8 mouse cellular contexts compared by ENCODE assay signal in genomic region chr2:27540515-27540836, GRCm38 (mm10). TPM values are rescaled to one million over a fixed set of nuclear protein-coding genes. Genes with fewer than 3 reads are reported as not detected.
DNase-seq lines count a peak whose midpoint lies in the region; ATAC-seq and TF ChIP-seq lines count a peak whose summit lies in the region.

No protein-coding gene starts in this region.

- H3K9me3 ChIP-seq in CH12.LX (replicated peaks; ENCODE audit: low read length): no peaks in the 10 kb centered on the region
- no peaks in the 10 kb centered on the region for H3K9me3 ChIP-seq in forebrain, embryonic 16.5 days (ENCODE audit: control insufficient read depth, low read length)
- no peaks in the 10 kb centered on the region for H3K9me3 ChIP-seq in liver, postnatal 0 days (ENCODE audit: low read length)

- no peaks in the 10 kb centered on the region for H3K79me2 ChIP-seq in heart, adult 2 months (replicated peaks; ENCODE audit: control insufficient read depth, insufficient read depth, low read length)
- no peaks in the 10 kb centered on the region for H3K79me2 ChIP-seq in CH12.LX (replicated peaks; ENCODE audit: control insufficient read depth, extremely low read depth, insufficient read depth, poor library complexity, severe bottlenecking)

- TF ChIP-seq CTCF in heart, adult 2 months (IDR thresholded peaks at IDR 0.05): no peak
- TF ChIP-seq CTCF in CH12.LX (conservative IDR thresholded peaks at IDR 0.05 in 1 of 2, IDR thresholded peaks at IDR 0.05 in 1 of 2; ENCODE audit: low read depth in 2 of 2, low read length in 2 of 2): no peak
- TF ChIP-seq CTCF in liver, postnatal 0 days (IDR thresholded peaks at IDR 0.05; ENCODE audit: low read depth): no peak

- in situ Hi-C loops in CH12.LX (cut with MboI; ENCODE audit: low pct_ligation_motif_present, low pct_unique_long_range_greater_than_20kb, low sequenced_read_pairs): no loop called here

- H3K27me3 ChIP-seq in heart, adult 2 months (ENCODE audit: control insufficient read depth, insufficient read depth, low read length): no peaks in the 10 kb centered on the region
- H3K27me3 ChIP-seq in CH12.LX (replicated peaks): no peaks in the 10 kb centered on the region
- H3K27me3 ChIP-seq in forebrain, embryonic 16.5 days (replicated peaks; ENCODE audit: control insufficient read depth, insufficient read depth, low read length): no peaks in the 10 kb centered on the region
- H3K27me3 ChIP-seq in liver, postnatal 0 days (ENCODE audit: insufficient read depth, low read length): no peaks in the 10 kb centered on the region

- no peak for TF ChIP-seq EP300 in heart, adult 2 months (IDR thresholded peaks at IDR 0.05; ENCODE audit: insufficient read depth, low read depth, low read length)
- TF ChIP-seq EP300 in CH12.LX (IDR thresholded peaks at IDR 0.05; ENCODE audit: low read length): no peak
- TF ChIP-seq EP300 in liver, postnatal 0 days (IDR thresholded peaks at IDR 0.05; ENCODE audit: low read depth): no peak

- 22% methylated on average over 10 of the region's 10 CpGs for WGBS in heart, adult 2 months
- WGBS in forebrain, embryonic 16.5 days: 25% methylated on average over 10 of the region's 10 CpGs
- WGBS in liver, postnatal 0 days (ENCODE audit: insufficient replicate concordance): 18% methylated on average over 10 of the region's 10 CpGs

- TF ChIP-seq RAD21 in CH12.LX (IDR thresholded peaks at IDR 0.05; ENCODE audit: low read depth, low read length): no peak

- peak overlapping the region; percentile 73 for H3K4me2 ChIP-seq in CH12.LX (ENCODE audit: insufficient read depth, low read depth, poor library complexity, severe bottlenecking)
- peak overlapping the region; percentile 83 for H3K4me2 ChIP-seq in forebrain, embryonic 16.5 days (ENCODE audit: low read length)
- H3K4me2 ChIP-seq in liver, postnatal 0 days (ENCODE audit: low read depth, low read length): peak overlapping the region; percentile 65

- peaks cover 3% of the 10 kb centered on the region; the same call in 1 of the 2 replicates for H3K4me1 ChIP-seq in heart, adult 2 months (ENCODE audit: control insufficient read depth, insufficient read depth, low read length)
- peaks cover 5 to 16% of the 10 kb centered on the region in 2 experiments; a peak in 3 of 4 replicates for H3K4me1 ChIP-seq in CH12.LX (ENCODE audit: control insufficient read depth in 1 of 2, insufficient read depth in 2 of 2)
- H3K4me1 ChIP-seq in forebrain, embryonic 16.5 days (replicated peaks; ENCODE audit: control insufficient read depth, insufficient read depth, low read length): peaks cover 15% of the 10 kb centered on the region
- H3K4me1 ChIP-seq in liver, postnatal 0 days (ENCODE audit: insufficient read depth): peaks cover 12% of the 10 kb centered on the region

- no peaks in the 10 kb centered on the region for H3K36me3 ChIP-seq in heart, adult 2 months (ENCODE audit: control insufficient read depth, insufficient read depth, low read length)
- H3K36me3 ChIP-seq in CH12.LX (replicated peaks in 1 of 2; ENCODE audit: control insufficient read depth in 1 of 2, insufficient read depth in 1 of 2, low read length in 1 of 2): peaks cover 5 to 24% of the 10 kb centered on the region in 2 experiments
- peaks cover 8% of the 10 kb centered on the region for H3K36me3 ChIP-seq in forebrain, embryonic 16.5 days (ENCODE audit: control insufficient read depth, insufficient read depth)
- peaks cover 7% of the 10 kb centered on the region for H3K36me3 ChIP-seq in liver, postnatal 0 days (replicated peaks; ENCODE audit: insufficient read depth, low read length)

- H3K27ac ChIP-seq in heart, adult 2 months: peak overlapping the region; percentile 98
- peak overlapping the region; percentile 50 for H3K27ac ChIP-seq in CH12.LX (ENCODE audit: insufficient read depth, low read depth)
- H3K27ac ChIP-seq in forebrain, embryonic 16.5 days (ENCODE audit: low read length): peak overlapping the region; percentile 93
- H3K27ac ChIP-seq in liver, postnatal 0 days (ENCODE audit: low read depth): peak overlapping the region; percentile 81

- dilution Hi-C loops in CH12.LX (cut with MboI; ENCODE audit: extremely low pct_ligation_motif_present, extremely low pct_unique_long_range_greater_than_20kb, low sequenced_read_pairs): no loop called here

- peak overlapping the region; percentile 52 for H3K9ac ChIP-seq in heart, adult 2 months (ENCODE audit: low read depth, low read length)
- peak overlapping the region; percentile 72 for H3K9ac ChIP-seq in CH12.LX (ENCODE audit: insufficient read depth, low read depth)
- H3K9ac ChIP-seq in forebrain, embryonic 16.5 days (replicated peaks; ENCODE audit: low read depth, low read length): peak overlapping the region; percentile 66
- H3K9ac ChIP-seq in liver, postnatal 0 days (replicated peaks): peak overlapping the region; percentile 51

- intact Hi-C loops in heart, adult 2 months (cut with DNase I): no loop called here

- peak; percentile 12 for ATAC-seq in forebrain, embryonic 16.5 days
- ATAC-seq in liver, postnatal 0 days: peak; percentile 5; the same call in 1 of the 2 replicates
- ATAC-seq in megakaryocyte progenitor cell, adult 5-6 weeks (replicated peaks; ENCODE audit: poor library complexity): no peak

- TF ChIP-seq POLR2A in heart, adult 2 months (IDR thresholded peaks at IDR 0.05; ENCODE audit: insufficient read depth, low read depth, low read length): no peak
- no peak for TF ChIP-seq POLR2A in CH12.LX (IDR thresholded peaks at IDR 0.05; ENCODE audit: low read depth, low read length)

- peak overlapping the region; percentile 52 for H3K4me3 ChIP-seq in heart, adult 2 months
- H3K4me3 ChIP-seq in CH12.LX (replicated peaks in 1 of 3; ENCODE audit: low read depth in 2 of 3, low read length in 2 of 3, poor library complexity in 1 of 3): peak overlapping the region; percentile 61 to 72 (median 62)
- H3K4me3 ChIP-seq in forebrain, embryonic 16.5 days (replicated peaks; ENCODE audit: low read length): peak overlapping the region; percentile 52
- H3K4me3 ChIP-seq in liver, postnatal 0 days (ENCODE audit: low read depth, low read length): peak overlapping the region; percentile 53

- DNase-seq in heart, adult 2 months: no peak
- no peak for DNase-seq in heart, adult 11 months
- DNase-seq in CH12.LX (ENCODE audit: extremely low read depth): no peak
- no peak for DNase-seq in liver, postnatal 0 days
- no peak for DNase-seq in T-cell, adult 2 months (ENCODE audit: low spot score)
- DNase-seq in spleen, adult 12 weeks (ENCODE audit: low spot score): no peak

TF ChIP-seq in CH12.LX, 34 proteins besides CTCF, POLR2A, EP300 and RAD21:
- TF ChIP-seq IRF4 (IDR thresholded peaks at IDR 0.05; ENCODE audit: low read depth, low read length) (0 out of 2 replicates have a peak, but pooled peaks have one; percentile 16), BHLHE40 (IDR thresholded peaks at IDR 0.05; ENCODE audit: low read depth, low read length) (no peak), POLR2AphosphoS2 (IDR thresholded peaks at IDR 0.05; ENCODE audit: low read depth, low read length) (0 out of 2 replicates have a peak, but pooled peaks have one; percentile 30), MYC (IDR thresholded peaks at IDR 0.05; ENCODE audit: low read depth, low read length) (no peak)

RNA-seq across cellular contexts. Expression of gene Wdr5, which starts 25.5 kb away (rescaled TPM):
- total RNA-seq in heart, adult 2 months (2021): 10 to 100 TPM; 24.0 to 24.8 TPM
- 18.6 and 27.4 TPM in 2 replicates for polyA plus RNA-seq in heart, adult 2 months (2012; rRNA removed)
- 33.9 and 37.2 TPM in 2 replicates for total RNA-seq in CH12.LX (2012; rRNA removed)
- total RNA-seq in CH12.LX (2014; rRNA removed): 55.5 and 56.0 TPM in 2 replicates
- 54.8 and 54.9 TPM in 2 replicates for polyA plus RNA-seq in CH12.LX (2012; ENCODE audit: insufficient read length, low read depth)
- polyA plus RNA-seq in forebrain, embryonic 16.5 days (2015; fragmentation: Nextera tagmentation; extraction: Ambion mirVana): 51.8 and 56.9 TPM in 2 replicates
- polyA plus RNA-seq in liver, postnatal 0 days (2015; fragmentation: Nextera tagmentation; extraction: Ambion mirVana): 14.6 and 16.6 TPM in 2 replicates
- total RNA-seq in megakaryocyte progenitor cell, adult 5-6 weeks (2015): 36.7 and 37.2 TPM in 2 replicates
- 85.6 and 87.3 TPM in 2 replicates for total RNA-seq in megakaryocyte progenitor cell, adult 5-6 weeks (2017)

RNA-seq across cellular contexts. Expression of gene Brd3, which starts 33.0 kb away (rescaled TPM):
- total RNA-seq in heart, adult 2 months (2021): 10 to 100 TPM; 27.0 to 28.7 TPM
- 12.5 and 13.1 TPM in 2 replicates for polyA plus RNA-seq in heart, adult 2 months (2012; rRNA removed)
- 5.2 and 6.6 TPM in 2 replicates for total RNA-seq in CH12.LX (2012; rRNA removed)
- 2.5 TPM in 2 replicates for total RNA-seq in CH12.LX (2014; rRNA removed)
- 15.6 and 17.1 TPM in 2 replicates for polyA plus RNA-seq in CH12.LX (2012; ENCODE audit: insufficient read length, low read depth)
- 152 and 153 TPM in 2 replicates for polyA plus RNA-seq in forebrain, embryonic 16.5 days (2015; fragmentation: Nextera tagmentation; extraction: Ambion mirVana)
- polyA plus RNA-seq in liver, postnatal 0 days (2015; fragmentation: Nextera tagmentation; extraction: Ambion mirVana): 26.2 and 29.7 TPM in 2 replicates
- total RNA-seq in megakaryocyte progenitor cell, adult 5-6 weeks (2015): 52.4 and 54.7 TPM in 2 replicates
- total RNA-seq in megakaryocyte progenitor cell, adult 5-6 weeks (2017): 26.7 and 29.4 TPM in 2 replicates
